Mouse (Mus musculus): ENCODE data around the gene Dst. TPM values are rescaled to one million over a fixed set of nuclear protein-coding genes. Genes with fewer than 3 reads are reported as not detected.

Dst gene
- total RNA-seq, 2 experiments from 2014 or later = 123 to 171 TPM

DNA sequence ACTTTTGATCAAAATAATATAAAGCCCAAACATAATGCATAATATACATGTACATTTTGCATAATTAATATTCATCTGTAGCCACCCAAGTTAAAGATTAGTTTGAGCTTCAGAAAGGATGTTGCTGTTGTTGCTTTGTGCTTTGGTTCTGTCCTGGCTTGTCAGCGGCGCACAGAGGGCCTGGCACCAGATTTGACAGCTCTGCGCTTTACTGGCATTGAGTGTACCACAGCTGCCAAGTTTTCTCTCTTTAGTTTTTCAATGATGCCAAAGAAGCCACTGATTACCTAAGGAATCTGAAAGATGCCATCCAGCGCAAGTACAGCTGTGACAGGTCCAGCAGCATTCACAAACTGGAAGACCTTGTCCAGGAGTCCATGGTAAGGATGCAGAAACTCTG lies 257.9 kb downstream of the Dst start:
- no peak for DNase-seq (ENCODE audit: low spot score in 2 of 2)

DNA sequence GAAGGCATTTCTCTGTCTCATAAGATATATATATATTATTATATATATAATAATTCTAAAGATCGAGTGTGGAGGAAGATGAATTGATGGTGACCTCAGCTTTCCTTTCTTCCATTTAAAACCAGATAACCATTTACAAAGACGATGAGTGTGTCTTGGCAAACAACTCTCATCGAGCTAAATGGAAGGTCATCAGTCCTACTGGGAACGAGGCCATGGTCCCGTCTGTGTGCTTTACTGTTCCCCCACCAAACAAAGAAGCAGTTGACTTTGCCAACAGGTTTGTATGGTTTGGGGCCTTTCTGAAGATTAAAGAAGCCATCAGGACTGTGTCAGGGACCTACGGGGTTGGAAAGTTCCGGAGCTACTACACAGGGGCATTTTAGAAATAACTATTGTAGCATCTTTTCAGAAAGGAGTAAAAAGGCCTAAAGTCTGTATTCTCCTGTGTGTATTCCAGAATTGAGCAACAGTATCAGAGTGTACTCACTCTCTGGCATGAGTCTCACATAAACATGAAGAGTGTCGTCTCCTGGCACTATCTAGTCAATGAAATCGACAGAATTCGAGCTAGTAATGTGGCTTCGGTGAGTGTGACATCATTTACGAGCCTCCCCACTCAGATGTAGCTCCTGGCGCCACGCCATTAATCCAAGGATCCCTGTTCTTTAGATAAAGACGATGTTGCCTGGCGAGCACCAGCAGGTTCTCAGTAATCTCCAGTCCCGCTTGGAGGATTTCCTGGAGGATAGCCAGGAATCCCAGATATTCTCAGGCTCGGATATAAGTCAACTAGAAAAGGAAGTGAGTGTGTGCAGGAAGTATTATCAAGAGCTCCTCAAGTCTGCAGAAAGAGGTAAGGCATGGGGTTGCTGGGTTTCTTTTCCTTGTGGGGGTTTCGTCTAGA lies 259.4 kb downstream of the Dst start:
- DNase-seq (ENCODE audit: low spot score in 2 of 2) = peak; percentile 50 to 56

DNA sequence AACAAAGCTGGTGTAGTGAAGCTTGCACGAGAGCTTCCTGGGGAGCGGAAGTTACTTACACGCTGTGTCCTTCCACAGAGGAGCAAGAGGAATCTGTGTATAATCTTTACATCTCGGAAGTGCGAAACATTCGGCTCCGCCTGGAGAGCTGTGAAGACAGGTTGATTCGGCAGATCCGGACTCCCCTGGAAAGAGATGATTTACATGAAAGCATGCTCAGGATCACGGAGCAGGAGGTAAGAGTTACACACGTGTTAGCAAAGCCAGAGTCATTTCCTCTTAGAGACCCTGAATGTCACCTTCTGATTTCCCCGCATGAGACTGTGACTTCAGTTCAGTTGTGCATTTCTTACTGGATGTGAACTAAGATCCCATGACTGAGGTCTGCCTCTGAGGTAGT lies 261.1 kb downstream of the Dst start:
- DNase-seq (ENCODE audit: low spot score in 2 of 2) = no peak

DNA sequence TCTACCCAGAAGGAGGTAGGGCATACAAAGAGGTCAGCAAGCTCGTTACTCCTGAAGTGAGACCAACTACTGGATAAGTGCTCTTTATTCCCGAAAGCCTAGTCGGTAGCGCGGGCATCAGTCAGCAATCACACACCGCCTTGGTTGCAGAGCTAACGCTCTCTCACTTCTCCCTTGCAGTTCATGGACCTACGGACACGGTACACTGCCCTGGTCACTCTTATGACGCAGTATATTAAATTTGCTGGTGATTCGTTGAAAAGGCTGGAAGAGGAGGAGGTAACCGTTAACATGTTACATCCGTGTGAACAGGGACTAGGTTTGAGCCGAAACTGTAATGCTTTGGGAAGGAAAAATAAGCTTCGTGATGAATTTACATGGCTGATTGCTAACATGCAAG lies 266.5 kb downstream of the Dst start:
- DNase-seq (ENCODE audit: low spot score in 2 of 2) = no peak

DNA sequence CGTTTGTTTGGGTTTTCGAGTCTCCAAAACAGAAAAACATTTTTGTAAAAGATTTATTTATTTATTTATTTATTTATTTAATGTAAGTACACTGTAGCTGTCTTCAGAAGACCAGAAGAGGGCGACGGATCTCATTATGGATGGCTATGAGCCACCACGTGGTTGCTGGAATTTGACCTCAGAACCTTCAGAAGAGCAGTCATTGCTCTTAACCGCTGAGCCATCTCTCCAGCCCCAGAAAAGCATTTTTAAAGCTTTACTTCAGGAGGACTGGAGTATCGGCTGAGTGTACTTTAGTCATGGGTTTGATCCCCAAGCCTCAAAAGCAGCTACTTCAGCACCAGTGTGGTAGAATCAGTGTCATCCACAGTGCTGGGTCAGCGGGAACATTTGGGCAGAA lies 266.9 kb downstream of the Dst start:
- DNase-seq (ENCODE audit: low spot score in 2 of 2) = no peak

DNA sequence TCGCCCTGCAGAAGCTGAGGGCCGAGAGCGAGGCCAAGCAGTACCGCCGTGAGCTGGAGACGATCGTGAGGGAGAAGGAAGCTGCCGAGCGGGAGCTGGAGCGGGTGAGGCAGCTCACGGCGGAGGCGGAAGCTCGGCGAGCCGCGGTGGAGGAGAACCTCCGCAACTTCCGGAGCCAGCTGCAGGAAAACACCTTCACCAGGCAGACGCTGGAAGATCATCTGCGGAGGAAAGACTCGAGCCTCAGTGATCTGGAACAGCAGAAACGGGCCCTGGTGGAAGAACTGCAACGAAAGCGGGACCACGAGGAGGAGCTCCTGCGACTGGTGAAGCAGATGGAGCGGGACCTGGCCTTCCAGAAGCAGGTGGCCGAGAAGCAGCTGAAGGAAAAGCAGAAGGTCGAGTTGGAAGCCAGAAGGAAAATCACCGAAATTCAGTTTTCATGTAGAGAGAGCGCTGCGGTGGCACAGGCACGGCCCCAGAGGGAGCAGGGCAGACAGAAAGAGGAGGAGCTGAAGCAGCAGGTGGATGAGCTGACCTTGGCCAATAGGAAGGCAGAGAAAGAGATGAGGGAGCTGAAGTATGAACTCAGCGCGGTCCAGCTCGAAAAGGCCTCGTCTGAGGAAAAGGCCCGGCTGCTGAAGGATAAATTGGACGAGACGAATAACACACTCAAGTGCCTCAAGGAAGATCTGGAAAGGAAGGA lies 270.1 kb downstream of the Dst start:
- DNase-seq (ENCODE audit: low spot score in 2 of 2) = no peak

DNA sequence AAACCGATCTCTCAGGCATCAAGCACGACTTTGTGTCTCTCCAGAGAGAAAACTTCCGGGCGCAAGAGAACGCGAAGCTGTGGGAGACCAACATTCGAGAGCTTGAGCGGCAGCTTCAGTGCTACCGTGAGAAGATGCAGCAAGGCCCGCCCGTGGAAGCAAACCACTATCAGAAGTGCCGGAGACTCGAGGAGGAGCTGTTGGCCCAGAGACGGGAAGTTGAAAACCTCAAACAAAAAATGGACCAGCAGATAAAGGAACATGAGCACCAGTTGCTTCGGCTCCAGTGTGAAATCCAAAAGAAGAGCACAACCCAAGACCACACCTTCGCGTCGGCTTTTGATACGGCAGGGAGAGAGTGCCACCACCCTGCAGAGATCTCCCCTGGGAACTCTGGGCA lies 271.7 kb downstream of the Dst start:
- DNase-seq (ENCODE audit: low spot score in 2 of 2) = no peak

DNA sequence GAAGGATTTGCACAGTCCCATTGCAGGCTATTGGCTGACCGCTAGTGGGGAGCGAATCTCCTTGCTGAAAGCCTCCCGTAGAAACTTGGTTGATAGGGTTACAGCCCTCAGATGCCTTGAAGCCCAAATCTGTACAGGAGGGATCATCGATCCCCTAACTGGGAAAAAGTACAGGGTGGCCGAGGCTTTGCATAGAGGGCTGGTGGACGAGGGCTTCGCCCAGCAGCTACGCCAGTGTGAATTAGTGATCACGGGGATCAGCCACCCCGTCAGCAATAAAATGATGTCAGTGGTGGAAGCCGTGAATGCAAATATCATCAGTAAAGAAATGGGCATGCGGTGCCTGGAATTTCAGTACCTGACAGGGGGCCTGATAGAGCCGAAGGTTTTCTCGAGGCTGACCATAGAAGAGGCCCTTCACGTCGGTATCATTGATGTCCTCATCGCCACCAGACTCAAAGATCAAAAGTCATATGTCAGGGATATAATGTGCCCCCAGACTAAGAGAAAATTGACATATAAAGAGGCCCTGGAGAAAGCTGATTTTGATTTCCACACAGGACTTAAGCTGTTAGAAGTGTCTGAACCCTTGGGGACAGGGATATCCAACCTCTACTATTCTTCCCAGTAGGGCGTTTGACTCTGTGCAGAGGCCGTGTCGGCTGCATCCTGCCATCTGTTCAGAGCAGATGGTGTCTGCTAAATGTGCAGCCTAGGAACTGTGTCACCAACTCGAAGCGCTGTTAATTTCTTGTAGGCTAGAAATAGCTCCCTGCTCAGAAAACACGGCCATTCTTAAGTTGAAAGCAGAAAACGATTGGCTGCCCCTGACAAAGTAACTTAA lies 274.6 kb downstream of the Dst start:
- DNase-seq (ENCODE audit: low spot score in 2 of 2) = no peak

DNA sequence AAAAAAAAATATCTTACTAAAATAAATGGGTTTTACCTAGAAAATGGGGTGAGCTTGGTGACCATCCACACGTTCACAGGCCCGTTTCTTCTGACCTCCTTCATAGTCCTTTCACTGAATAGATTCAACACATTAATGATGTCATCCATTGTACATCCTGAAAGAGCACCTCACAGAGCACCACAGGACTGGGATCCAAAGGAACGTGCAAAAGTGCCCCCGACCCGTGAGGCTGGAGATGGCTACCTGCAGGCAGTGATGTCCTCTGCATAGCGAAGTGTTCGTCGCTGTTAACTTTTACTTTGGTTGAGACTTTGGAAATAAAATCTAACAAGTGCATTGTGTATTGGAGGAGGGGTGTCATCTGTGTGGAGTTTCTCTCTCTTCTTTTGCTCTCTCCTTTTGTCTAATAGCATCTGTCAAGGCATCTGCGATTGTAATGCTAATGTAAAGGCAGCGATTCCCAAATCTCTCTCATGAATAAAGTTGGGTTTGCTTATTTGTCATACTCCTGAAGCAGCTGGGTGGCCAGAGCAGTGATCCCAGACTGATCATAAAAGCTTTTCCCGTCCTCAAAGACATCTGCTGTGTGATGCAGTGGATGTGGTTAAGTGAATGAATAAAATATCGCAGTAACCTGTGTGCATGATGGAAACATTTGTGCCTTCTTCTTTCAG lies 275.4 kb downstream of the Dst start:
- DNase-seq (ENCODE audit: low spot score in 2 of 2) = no peak

DNA sequence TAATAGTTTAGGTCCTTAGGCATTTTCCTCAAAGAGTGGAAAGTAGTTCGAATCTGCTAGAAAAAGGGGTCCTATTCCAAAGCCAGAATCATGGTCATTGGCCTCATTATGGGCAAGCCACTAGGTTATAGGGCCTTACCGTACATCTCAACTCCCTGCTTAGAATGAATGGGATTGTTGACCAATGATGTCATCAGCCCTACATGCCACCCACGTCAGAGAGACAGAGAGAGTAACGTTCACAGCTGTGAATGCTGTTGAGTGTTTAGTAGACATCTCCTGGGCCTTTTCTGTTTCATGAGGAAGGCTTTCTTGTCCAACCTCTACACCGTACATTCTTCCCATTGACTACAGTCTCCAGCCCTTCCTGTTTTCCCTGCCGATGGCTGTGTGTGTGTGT lies 276.2 kb downstream of the Dst start:
- DNase-seq (ENCODE audit: low spot score in 2 of 2) = no peak

DNA sequence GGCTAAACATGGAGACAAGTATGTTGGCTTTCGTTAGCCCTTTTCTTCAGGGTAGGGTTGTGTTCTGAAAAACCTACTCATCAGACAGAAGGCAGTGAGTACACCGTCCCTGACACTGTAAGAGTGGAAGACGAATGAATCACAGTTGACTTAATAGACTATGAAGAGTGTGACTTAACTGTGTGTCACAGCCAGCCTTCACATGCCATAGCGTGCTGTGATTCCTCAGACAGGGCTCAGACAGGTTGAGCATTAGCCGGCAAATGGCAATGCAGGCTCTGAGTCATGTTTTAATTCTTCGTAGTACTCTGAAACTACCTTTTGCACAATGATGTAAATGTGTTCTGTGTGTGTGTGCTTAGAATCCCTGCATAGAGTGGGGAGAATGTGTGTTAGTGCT lies 278.0 kb downstream of the Dst start:
- no peak for DNase-seq (ENCODE audit: low spot score in 2 of 2)

DNA sequence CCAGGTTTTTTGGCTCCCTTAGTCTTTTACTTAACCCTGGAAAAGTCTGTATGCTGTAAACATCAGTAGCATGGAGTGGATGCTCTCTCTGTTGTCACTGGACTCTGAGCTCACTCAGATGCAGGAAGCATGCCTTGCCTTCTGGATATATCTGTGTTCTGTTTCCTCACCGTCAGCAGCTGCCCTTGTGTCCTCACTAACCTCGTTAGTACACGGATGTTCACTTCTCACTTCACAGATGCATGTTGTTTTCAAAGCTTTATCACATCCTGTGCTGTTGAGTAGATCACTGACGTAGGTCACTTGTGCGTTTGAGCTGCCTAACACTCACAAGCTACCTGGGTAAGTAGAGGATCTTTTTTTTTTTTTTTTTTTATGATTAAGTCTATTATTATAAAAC lies 279.5 kb downstream of the Dst start:
- DNase-seq (ENCODE audit: low spot score in 2 of 2) = no peak

DNA sequence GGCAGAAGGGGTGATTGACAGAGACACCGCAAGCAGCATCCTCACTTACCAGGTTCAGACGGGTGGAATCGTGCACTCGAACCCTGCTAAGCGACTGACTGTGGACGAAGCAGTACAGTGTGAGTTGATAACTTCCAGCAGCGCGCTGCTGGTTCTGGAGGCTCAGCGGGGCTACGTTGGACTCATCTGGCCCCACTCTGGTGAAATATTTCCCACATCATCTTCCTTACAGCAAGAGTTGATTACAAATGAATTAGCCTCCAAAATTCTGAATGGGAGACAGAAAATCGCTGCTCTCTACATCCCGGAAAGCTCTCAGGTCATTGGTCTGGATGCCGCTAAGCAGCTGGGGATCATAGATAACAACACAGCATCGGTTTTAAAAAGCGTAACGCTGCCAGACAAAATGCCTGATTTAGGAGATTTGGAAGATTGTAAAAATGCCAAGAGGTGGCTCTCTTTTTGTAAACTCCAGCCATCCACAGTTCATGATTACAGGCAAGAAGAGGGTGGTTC lies 280.8 kb downstream of the Dst start:
- DNase-seq (ENCODE audit: low spot score in 2 of 2) = no peak

DNA sequence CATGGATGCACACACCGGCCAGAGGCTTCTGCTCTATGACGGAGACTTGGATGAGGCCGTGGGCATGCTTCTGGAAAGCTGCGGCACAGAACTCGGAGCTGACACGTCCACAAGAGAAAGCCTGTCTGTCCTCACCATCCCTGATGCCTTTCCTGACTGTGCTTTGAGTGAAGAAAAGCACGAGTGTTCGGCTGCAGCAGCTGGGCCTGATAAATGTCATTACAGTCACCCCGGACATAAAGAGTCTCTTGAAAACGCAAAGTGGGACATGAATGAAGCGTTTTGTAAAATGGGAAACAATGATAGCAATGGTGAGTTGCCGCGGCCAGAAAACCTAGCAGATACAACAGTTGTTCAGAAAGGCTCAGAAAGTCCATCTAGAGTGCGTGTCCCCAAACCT lies 281.3 kb downstream of the Dst start:
- DNase-seq (ENCODE audit: low spot score in 2 of 2) = no peak

DNA sequence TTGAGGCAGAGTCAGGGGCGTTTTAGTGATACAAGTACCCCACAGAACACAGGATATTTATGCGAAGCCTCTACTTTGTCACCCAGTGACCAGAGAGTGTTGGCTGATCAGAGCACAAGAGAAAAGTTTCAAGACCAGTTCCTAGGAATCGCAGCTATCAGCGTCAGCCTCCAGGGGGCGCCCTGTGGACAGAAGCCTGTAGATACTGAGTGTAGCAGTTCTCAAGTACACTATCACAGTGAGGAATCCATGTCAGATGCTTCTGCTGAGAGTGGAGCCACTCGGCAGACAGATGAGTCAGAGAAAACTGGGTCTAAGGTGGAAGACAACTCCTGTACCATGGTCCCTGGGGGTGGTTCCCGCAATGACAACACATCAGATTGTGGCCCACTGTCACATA lies 281.9 kb downstream of the Dst start:
- peak; percentile 35 to 58 for DNase-seq (ENCODE audit: low spot score in 2 of 2)

DNA sequence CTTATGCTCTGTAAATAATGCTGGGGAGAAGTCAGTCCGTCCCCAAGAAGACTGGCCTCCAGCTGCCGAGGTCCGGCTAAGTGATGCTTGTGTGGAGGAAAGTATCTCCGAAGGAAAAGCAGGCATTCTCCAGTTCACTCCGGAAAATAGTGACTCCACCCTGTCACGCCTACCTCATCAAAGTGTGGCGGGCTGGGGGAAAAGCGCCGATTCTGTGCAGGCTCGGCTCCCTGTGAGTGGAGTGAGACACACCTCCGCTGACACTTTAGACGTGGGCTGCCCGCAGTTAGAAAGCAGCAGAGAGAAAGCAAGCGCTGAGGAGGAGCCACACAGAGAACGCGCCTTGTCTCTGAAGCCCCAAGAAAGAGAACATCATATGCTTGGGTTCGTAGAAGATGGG lies 284.1 kb downstream of the Dst start:
- no peak for DNase-seq (ENCODE audit: low spot score in 2 of 2)

DNA sequence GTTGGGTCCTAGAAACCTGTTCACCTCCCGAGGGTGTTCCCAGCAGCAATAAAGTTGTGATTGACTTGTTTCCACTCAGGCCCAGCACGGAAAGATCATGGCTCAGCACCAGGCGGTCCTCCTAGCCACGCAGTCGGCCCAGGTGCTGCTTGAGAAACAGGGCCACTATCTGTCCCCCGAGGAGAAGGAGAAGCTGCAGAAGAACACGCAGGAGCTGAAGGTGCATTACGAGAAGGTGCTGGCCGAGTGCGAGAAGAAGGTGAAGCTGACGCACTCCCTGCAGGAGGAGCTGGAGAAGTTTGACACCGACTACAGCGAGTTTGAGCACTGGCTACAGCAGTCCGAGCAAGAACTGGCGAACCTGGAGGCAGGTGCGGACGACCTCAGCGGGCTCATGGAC lies 292.8 kb downstream of the Dst start:
- DNase-seq (ENCODE audit: low spot score in 2 of 2) = no peak

DNA sequence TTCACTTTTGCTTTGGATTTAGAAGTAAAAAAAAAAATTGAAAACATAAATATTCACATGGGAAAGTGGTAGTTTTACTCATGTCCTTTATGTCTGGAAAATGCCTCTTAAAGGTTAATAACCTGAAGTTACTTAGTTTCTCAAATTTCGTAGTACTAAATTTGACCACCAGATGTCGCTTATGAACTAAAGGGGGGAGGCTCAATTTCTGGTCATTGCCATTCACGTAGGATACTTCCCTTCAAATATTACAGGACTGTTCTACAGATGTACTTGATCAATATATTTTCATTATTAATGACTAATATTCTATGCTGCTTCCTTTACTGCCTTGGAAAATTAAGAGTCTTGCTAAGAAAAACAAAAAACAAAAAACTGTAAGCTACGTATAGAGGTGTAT lies 293.5 kb downstream of the Dst start:
- DNase-seq (ENCODE audit: low spot score in 2 of 2) = no peak

DNA sequence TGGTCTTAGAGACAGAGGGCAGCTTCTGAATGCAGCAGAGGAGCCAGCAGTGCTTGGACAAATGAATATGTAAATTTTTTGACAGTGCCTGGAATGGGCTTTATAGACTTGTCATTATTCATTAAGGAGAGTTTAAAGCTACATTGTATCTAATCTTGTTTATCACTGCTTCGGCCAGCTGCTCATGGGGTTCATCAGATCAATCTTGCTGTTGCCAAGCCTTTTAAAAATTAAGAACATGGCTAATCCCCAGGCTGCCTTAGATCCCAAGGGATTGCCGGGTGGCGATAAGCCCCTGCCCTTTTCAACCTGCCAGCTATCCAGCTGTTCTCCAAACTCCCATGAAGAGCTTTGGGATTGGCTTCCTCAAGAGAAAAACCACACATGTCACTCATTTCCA lies 303.7 kb downstream of the Dst start:
- no peak for DNase-seq (ENCODE audit: low spot score in 2 of 2)

DNA sequence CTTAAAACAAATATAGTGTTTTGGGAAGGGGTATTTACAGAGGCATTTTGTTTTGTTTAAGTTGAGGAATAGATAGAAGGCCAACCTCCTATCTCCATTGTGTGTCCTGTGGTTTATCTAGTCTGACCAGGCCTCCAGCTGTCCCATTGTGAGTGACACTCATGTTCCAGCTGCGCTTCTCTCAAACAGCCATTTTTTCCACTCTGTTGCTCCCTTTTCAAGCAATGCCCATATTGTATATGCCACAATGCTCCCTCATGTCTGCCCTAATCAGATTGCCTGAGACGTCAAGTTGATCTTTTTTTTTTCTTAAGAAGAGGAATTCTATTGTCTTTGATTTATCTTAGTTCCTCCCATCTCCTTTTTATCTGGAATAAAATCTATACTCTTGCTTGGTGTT lies 308.4 kb downstream of the Dst start:
- no peak for DNase-seq (ENCODE audit: low spot score in 2 of 2)

DNA sequence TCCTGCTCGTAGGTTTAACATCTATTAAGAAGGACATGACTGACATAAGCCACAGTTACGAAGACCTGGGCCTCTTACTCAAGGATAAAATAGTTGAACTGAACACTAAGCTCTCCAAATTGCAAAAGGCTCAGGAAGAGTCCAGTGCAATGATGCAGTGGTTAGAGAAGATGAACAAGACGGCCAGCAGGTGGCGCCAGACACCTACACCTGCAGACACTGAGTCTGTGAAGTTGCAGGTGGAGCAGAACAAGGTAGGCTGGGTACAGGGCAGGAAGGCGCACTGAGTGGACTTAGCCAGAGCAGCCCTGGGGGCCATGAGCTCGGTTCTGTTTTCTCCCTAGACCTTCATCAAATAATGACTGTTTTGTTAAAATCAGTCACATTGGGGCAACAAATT lies 310.3 kb downstream of the Dst start:
- peak; percentile 76 to 77 for DNase-seq (ENCODE audit: low spot score in 2 of 2)
